Mouse (Mus musculus) midbrain, embryonic 12.5 days (tissue): ENCODE measurements around the gene P2rx2. TPM values are rescaled to one million over a fixed set of nuclear protein-coding genes. Genes with fewer than 3 reads are reported as not detected.

Source experiments
- ATAC-seq: fragments of 200-750 bp; cut with Nextera tagmentation; 2 replicates; pipeline ENCODE4 v1.8.0; 2017; ENCODE audit warnings: low read depth, moderate TSS enrichment, moderate library complexity; ENCODE audit not compliant: low FRiP score
- H3K27ac ChIP-seq: fragments of 300-500 bp; sonication (generic); replicated peaks from 2 replicates; pipeline ENCODE4 v1.5.1; 2016; ENCODE audit warnings: mild to moderate bottlenecking
- H3K27me3 ChIP-seq: fragments of 300-500 bp; sonication (generic); 2 replicates; pipeline ENCODE4 v1.6.1; 2016; ENCODE audit warnings: mild to moderate bottlenecking
- H3K36me3 ChIP-seq: fragments of 300-500 bp; sonication (generic); 2 replicates; pipeline ENCODE4 v1.6.1; 2016
- H3K4me1 ChIP-seq: fragments of 300-500 bp; sonication (generic); 2 replicates; pipeline ENCODE4 v1.6.1; 2016
- H3K4me2 ChIP-seq: fragments of 300-500 bp; sonication (generic); replicated peaks from 2 replicates; pipeline ENCODE4 v1.6.1; 2016; ENCODE audit warnings: mild to moderate bottlenecking, moderate library complexity
- H3K4me3 ChIP-seq: fragments of 300-500 bp; sonication (generic); 2 replicates; pipeline ENCODE4 v1.5.1; 2016; ENCODE audit warnings: mild to moderate bottlenecking
- H3K9ac ChIP-seq: fragments of 300-500 bp; sonication (generic); replicated peaks from 2 replicates; pipeline ENCODE4 v1.6.1; 2016; ENCODE audit warnings: mild to moderate bottlenecking, moderate library complexity
- H3K9me3 ChIP-seq: fragments of 300-500 bp; sonication (generic); 2 replicates; pipeline ENCODE4 v1.6.1; 2016; ENCODE audit warnings: mild to moderate bottlenecking
- WGBS: fragments of 180-500 bp; shearing (Covaris S2); methylation state at CpG from one replicate; pipeline ENCODE4 v1.1.7; 2016; 5-methylcytosine and 5-hydroxymethylcytosine counted together
- polyA plus RNA-seq: library from polyadenylated mRNA; unstranded; fragments of >200 nt; fragmentation: Nextera tagmentation; extraction: Ambion mirVana; gene quantifications from 2 replicates; pipeline ENCODE4 v1.2.1, GENCODE M21; 2016

Gene P2rx2
- polyA plus RNA-seq, 1 experiment from 2014 or later, result 1.7 TPM

DNA sequence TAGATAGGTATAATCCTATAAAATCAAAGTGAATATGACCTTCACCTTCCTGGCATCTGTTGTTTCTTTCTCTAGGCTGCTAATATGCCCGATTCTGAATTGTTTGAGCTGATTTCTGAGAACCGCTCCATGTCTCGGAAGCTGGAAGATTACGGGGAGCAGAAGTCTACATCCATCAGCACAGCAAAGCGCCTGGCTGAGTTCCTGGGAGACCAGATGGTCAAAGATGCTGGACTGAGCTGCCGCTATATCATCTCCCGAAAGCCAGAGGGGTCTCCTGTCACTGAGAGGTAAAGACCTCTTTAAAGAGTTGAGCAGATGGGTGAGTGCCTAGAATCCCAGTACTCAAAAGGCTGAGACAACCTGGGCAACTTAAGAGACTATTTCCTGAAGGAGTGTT is 34.2 kb downstream of the P2rx2 start:
- H3K4me1 ChIP-seq, result no peaks in the 10 kb centered on the region
- H3K9ac ChIP-seq, result no peak overlapping the region
- no peak overlapping the region for H3K4me3 ChIP-seq
- no peaks in the 10 kb centered on the region for H3K9me3 ChIP-seq
- no peak for ATAC-seq
- peaks cover 83% of the 10 kb centered on the region for H3K36me3 ChIP-seq
- WGBS, result 95% methylated on average over 7 of the region's 7 CpGs
- no peak overlapping the region for H3K27ac ChIP-seq
- no peaks in the 10 kb centered on the region for H3K27me3 ChIP-seq
- no peak overlapping the region for H3K4me2 ChIP-seq

DNA sequence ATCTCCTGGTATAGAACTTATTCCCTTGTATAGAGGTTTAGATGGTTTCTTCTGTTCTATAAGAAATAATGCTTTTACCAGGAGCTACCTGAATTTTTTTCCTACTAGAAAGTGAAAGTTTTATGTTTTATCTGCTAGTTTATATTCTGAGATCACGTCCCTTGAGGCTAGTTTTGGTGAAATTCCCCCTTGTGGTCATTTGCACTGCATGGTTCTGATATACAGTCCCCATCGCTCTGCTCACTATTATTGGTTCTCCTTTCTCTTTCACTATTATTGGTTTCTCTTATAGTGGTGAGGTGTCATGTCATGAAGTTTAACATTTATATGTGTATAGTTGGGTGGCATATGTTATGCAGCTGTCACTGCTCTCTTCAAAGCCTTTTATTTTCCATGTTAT is 42.4 kb downstream of the P2rx2 start:
- no peak overlapping the region for H3K4me2 ChIP-seq
- H3K9ac ChIP-seq, result no peak overlapping the region
- 89% methylated on average over 2 of the region's 2 CpGs for WGBS
- ATAC-seq, result no peak
- no peaks in the 10 kb centered on the region for H3K27me3 ChIP-seq
- H3K4me1 ChIP-seq, result no peaks in the 10 kb centered on the region
- H3K36me3 ChIP-seq, result peaks cover 76% of the 10 kb centered on the region
- no peak overlapping the region for H3K4me3 ChIP-seq
- H3K9me3 ChIP-seq, result no peaks in the 10 kb centered on the region
- H3K27ac ChIP-seq, result no peak overlapping the region

DNA sequence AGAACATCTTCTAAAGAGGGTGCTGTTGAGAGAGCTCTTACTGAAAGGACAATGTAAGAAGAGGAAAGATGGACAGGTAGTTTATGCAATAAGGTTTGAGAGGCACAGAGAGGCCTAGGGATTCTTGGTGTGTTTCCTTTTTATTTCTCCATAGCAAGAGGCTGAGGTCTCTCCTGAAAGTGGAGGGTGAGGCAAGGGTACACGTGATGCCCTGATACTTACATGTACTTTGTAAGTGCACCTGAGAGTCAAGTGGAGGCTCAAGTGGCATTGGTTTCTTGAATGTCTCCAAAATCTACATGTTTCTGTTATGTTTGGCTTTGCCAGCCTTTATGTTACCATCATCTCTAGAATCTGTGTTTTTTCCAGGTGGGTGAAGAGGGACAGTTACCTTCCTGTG is 46.4 kb downstream of the P2rx2 start:
- no peak overlapping the region for H3K4me3 ChIP-seq
- H3K9me3 ChIP-seq, result no peaks in the 10 kb centered on the region
- 93% methylated on average over 1 of the region's 1 CpGs for WGBS
- H3K36me3 ChIP-seq, result peaks cover 78% of the 10 kb centered on the region
- no peaks in the 10 kb centered on the region for H3K27me3 ChIP-seq
- no peaks in the 10 kb centered on the region for H3K4me1 ChIP-seq
- ATAC-seq, result no peak
- H3K9ac ChIP-seq, result no peak overlapping the region
- no peak overlapping the region for H3K27ac ChIP-seq
- H3K4me2 ChIP-seq, result no peak overlapping the region

DNA sequence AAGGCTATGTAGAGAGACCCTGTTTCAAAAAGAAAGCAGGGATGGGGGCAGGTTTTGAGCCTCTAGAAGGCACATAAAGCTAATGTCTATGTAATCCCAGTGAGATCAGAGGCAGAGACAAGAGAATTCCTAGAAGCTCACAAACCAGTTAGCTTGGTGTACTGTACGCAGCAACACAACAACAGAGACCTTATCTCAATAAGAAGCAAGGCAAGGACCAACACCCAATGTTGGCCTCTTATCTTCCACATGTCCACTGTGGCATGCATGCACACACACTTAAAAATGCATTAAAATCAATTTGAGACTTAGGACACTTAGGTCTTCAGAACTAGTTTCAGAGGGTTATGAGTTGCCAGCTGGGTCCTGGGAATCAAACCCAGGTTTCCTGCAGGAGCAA is 51.4 kb downstream of the P2rx2 start:
- Histone ChIP-seq H3K36me3 (peaks cover 53% of the 10 kb centered on the region), H3K9ac (no peak overlapping the region), H3K9me3 (no peaks in the 10 kb centered on the region)

More for the DNA sequence above, 51.4 kb downstream of the P2rx2 start:
- WGBS, result 91% methylated on average over 1 of the region's 1 CpGs
- Histone ChIP-seq H3K27ac (no peak overlapping the region), H3K27me3 (no peaks in the 10 kb centered on the region), H3K4me1 (peaks cover 10% of the 10 kb centered on the region; the same call in 1 of the 2 replicates), H3K4me3 (no peak overlapping the region), H3K4me2 (no peak overlapping the region)
- ATAC-seq, result no peak

Other genes starting within 250 kb of the P2rx2 start
- 1.4 TPM in 2 replicates for gene Gm35315, start 248.8 kb downstream of the P2rx2 start, polyA plus RNA-seq
- 1.1 and 1.3 TPM in 2 replicates for gene Plcxd1, start 243.2 kb downstream of the P2rx2 start, polyA plus RNA-seq
- 39.3 and 43.8 TPM in 2 replicates for gene Gtpbp6, start 235.0 kb downstream of the P2rx2 start, polyA plus RNA-seq
- gene Zfp605, start 233.1 kb downstream of the P2rx2 start, polyA plus RNA-seq, result 10.9 and 12.0 TPM in 2 replicates
- gene Chfr, start 207.4 kb downstream of the P2rx2 start, polyA plus RNA-seq, result 89.7 and 97.4 TPM in 2 replicates
- 25.3 and 27.8 TPM in 2 replicates for gene Golga3, start 166.5 kb downstream of the P2rx2 start, polyA plus RNA-seq
- gene Ankle2, start 112.2 kb downstream of the P2rx2 start, polyA plus RNA-seq, result 36.9 and 39.6 TPM in 2 replicates
- gene Pgam5, start 73.3 kb downstream of the P2rx2 start, polyA plus RNA-seq, result 89.0 and 89.4 TPM in 2 replicates
- 10.0 and 11.1 TPM in 2 replicates for gene Pxmp2, start 57.0 kb downstream of the P2rx2 start, polyA plus RNA-seq
- 29.6 and 31.9 TPM in 2 replicates for gene Pole, start 56.9 kb downstream of the P2rx2 start, polyA plus RNA-seq
- not detected in 2 replicates for gene Lrcol1, start 1.5 kb upstream of the P2rx2 start, polyA plus RNA-seq
- gene Fbrsl1, start 105.3 kb upstream of the P2rx2 start, polyA plus RNA-seq, result 23.8 and 24.0 TPM in 2 replicates
- gene Galnt9, start 201.1 kb upstream of the P2rx2 start, polyA plus RNA-seq, result 8.4 and 10.9 TPM in 2 replicates